Mouse (Mus musculus) c-Kit-positive CD71-positive TER-119-negative erythroid progenitor cells, embryonic 14.5 days (primary cell): ENCODE results near the gene Stoml1.

Experiments used
- DNase-seq: peaks from one replicate; pipeline ENCODE4 v3.0.0-alpha.2; 2013; ENCODE audit warnings: low read depth

Gene Stoml1

GRCm38 (mm10) chr9:58272068-58272541, 19.1 kb downstream of the Stoml1 start:
- no peak for DNase-seq

DNA sequence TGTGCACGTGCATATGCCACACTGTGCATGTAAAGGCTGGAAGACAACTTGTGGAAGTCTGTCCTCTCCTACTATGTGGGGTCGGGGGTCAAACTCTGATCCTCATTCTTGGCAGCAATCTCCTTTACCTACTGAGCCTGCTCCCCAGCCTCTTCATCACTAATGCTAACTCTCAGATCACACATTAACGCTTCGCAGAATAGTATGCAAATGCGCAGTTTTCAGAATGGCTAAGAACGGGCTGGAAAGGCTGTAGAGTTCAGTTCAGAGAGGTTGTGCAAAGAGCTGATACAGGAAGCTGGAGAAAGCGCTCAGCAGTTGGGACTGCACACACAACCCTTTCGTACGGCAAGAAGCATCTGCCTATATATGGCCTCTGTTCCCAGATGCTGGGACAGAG, 19.9 kb downstream of the Stoml1 start:
- DNase-seq, result no peak

GRCm38 (mm10) chr9:58274101-58274604, 21.2 kb downstream of the Stoml1 start:
- no peak for DNase-seq

DNA sequence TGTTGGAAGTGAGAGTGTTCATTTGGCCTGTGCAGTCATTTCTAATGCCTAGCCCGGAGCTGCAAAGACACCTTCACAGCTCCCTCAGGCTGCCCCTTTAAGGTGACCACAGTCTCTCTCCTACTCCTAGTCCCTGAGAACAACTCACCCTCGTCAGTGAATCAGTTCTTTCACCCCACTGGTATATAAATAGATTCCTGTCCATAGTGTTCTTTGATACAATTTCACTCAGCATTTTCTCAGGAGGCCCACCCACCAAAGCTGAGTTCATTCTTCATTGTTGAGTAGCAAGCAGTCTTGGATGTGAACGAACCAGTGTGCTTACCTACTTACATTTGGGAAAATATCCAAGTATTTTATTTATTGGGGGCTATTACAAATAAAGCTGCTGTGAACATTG, 21.7 kb downstream of the Stoml1 start:
- DNase-seq, result no peak

GRCm38 (mm10) chr9:58275115-58275774, 22.3 kb downstream of the Stoml1 start:
- no peak for DNase-seq

DNA sequence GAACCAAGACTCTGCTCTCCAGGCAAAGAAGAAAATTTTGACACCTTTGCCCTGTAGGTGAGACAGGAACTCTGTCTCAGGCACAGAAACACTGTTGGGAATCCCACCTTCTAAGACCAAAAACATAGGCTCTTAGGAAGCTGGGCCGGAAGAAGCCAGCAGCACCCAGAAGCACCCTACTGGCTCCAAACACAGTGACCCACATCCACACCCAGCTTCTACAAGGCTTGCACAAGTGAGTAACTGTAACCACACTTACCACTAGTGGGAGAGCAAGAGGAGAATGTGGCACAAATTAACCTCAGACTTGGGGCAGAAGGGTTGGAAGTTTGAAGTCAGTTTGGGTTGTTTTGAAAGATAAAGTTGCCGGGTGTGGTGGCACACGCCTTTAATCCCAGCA, 22.8 kb downstream of the Stoml1 start:
- DNase-seq, result no peak

GRCm38 (mm10) chr9:58276346-58276745, 23.4 kb downstream of the Stoml1 start:
- DNase-seq, result no peak

- DNase-seq, result no peak
Measured at GRCm38 (mm10) chr9:58278313-58278712, 25.3 kb downstream of the Stoml1 start.

- DNase-seq, result no peak
Measured at GRCm38 (mm10) chr9:58278821-58279723, 26.1 kb downstream of the Stoml1 start.

DNA sequence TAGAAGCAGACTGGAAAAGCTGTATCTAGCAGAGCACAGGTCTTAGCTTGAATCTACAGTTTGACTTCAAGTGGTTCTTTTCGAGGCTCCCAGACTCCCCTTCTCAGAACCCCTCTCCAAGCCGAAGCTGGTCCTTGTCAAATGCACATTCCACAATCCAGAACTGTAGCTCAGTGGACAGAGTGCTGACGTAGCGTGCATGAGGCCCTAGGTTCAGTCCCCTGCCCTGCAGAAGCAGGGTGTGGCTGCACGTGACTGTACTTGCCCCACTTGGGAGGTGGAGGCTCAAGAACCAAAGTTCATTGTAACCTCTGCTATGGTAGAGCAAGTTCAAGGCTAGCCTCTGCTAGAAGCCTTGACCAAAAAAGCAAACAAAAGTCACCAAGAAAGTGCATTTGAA, 26.8 kb downstream of the Stoml1 start:
- DNase-seq, result no peak

DNA sequence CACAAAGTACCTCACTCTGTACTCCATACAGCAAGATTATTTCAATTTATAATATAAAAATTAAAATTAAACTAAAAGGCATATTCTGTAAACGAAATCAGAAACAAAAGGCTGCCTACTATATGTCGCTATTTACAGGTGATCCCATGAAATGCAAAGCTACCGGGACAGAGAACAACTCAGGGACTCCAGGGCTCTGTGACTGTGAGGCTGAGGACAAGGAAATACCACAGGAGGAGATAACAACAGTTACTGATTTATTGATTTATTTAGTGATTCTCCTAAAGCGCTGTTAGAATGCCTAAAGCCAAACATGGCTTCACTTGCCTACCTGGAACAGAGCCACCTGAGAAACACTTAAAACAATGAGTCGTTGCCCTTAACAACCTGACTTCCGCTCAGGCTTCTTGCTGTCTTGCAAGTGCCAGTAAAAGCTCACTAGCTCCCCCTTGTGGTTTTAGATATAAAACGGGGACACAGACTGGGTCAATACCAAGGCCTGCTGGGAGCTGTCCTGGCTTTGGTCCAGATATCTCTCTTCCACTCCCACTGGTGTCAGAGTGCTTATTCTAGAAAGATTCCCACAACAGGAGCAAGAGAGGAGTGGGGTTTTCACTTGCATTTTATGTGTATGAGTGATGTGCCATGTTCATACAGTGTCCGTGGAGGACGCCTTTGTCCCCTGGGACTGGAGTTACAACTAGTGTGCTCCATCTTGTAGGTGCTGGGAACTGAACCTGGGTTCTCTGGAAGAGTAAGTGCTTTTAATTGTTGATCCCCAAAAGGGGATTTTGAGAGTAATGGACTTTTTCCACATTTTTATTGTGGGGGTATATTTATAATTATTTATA, 27.5 kb downstream of the Stoml1 start:
- DNase-seq, result peak; percentile 82

DNA sequence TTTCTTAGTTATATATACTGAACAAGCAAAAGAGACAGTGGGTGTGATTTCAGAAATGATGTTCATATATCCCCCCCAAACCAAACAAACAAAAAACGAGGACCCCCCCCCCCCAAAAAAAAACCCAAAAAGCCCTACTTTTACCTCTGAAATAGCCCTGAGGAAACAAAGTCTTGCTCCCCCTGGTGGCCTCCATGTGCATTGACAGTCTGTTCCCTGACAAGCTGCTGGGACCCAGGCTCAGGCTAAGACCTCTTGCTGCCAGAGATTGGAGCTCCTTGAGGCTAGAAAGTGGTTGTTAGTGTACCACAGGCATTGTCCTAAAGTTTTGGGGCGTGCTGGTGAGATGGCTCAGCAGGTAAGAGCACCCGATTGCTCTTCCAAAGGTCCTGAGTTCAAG, 28.6 kb downstream of the Stoml1 start:
- DNase-seq, result peak; percentile 46

- DNase-seq, result no peak
Measured at GRCm38 (mm10) chr9:58283431-58283830, 30.5 kb downstream of the Stoml1 start.

DNA sequence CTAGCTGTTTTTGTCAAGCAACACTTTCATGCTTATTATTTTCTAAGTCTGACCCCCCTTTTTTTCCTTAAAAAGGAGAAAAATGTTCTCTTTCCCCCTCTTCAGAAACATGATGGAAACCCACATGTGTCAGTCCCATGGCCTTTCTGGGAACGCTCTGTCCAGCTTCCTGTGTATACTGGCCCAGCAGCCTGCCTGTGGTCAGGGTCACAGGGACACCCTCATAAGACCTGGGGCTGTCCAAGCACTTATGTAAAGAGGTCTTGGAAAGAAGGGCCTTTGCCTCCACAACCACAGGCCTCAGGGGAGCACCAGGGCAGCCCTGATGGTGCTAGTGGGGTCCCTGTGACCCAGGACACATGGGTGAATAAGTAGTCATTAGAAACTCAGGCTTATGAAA, 36.1 kb downstream of the Stoml1 start:
- no peak for DNase-seq

DNA sequence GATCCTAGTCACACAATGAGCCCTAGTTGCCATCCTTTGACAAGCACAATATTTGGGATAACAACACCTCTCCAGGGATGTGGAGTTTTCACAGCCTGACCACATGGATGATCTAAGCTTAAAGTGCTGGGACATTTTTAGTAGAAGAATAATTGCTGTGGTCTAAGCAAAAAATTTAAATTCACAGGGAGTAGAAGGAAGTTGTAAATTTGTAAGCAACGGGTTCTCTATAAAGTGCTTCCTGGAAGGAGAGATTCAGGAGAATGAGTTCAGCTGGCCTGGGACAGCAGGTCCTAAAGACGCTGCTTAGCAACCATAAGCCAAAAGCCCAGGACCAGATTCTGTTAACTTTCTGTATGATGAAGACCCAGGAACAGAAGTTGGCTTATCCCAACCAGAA, 36.9 kb downstream of the Stoml1 start:
- no peak for DNase-seq

DNA sequence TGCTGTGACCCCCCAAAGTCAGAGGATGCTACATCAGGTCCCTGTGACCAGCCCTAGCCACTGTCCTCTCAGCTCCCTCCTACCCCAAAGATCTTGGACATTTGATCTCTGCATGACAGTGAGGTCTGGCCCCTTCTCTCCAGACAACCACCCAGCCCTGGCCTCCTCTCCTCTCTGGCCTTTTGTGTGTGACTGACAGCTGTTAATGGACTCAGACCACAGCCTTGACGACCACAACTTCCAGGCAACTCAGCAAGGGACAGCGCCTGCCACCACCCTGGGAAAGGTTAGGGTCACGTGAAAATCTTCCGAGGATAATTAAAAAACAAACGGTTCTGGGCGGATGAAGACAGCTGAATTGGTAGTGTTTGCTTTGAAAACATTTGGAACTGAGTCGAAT, 41.6 kb downstream of the Stoml1 start:
- no peak for DNase-seq

GRCm38 (mm10) chr9:58295345-58295744, 42.4 kb downstream of the Stoml1 start:
- DNase-seq, result no peak

DNA sequence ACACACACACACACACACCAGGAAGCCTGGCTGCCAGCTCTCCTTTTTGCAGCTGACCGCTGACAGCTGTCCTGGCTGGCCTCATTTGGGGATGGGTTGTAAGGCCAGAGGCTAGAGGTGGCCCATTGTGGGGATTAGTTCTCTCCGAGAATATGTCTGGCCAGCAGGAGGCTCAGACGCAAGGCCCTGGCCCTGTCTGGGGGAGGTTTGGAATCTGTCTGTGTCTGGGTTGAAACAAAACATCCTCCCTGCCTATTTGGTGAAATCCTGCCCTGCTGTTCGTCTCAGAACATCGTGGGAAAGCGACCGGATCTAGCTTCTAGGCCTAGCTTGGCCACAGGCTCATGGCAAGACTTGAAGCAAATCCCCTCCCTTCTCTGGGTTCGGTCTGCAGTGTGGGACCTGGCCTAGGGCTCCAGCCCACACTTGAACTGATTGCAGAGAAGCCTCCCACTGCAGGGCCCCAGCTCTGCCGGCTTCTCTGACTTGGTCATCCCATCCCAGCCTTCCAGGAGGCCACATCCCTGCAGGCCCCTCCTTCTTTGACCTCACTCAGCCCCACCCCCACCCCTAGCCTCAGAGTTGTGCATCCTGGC, 42.9 kb downstream of the Stoml1 start:
- DNase-seq, result no peak

DNA sequence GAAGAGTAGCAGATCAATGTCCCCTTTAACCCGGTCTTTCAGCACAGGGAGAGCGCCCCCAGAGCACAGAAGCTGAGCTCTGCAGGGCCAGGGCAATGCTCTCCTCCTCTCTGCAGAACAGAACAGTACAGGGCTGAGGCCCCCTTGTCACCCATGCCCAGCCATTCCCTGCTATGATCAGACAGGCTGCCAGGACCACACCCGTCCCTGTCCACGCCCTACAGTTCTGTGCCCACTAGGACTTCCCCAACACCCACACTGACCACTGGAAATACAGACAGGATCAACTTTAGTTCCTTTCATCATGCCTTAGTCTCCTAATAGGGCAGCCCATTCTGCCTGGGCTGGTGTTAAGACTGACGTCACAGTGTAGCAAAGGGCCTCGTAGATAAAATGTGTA, 44.1 kb downstream of the Stoml1 start:
- DNase-seq, result no peak

GRCm38 (mm10) chr9:58297961-58298477, 45.1 kb downstream of the Stoml1 start:
- DNase-seq, result no peak

GRCm38 (mm10) chr9:58299356-58299799, 46.4 kb downstream of the Stoml1 start:
- no peak for DNase-seq
